Mouse (Mus musculus) T-helper 17 cell (primary cell): ENCODE data around the gene Csta1.

Source experiments
- in situ Hi-C, 2 experiments: fragments of 300-600 bp; cut with MboI, MseI; formaldehyde crosslinking; loops; 1 replicate in 1 of 2; 2 replicates in 1 of 2; pipeline ENCODE4 v1.15.1; 2025; ENCODE audit warnings: high pct_unique_total_duplicates in 2 of 2

Csta1 gene

GRCm38 (mm10) chr16:36071450-36072379, 59.3 kb downstream of the Csta1 start, which contains the start of the genes Fam162a and Ccdc58:
TSS of gene Fam162a (minus strand) at chr16:36071594.
TSS of gene Ccdc58 (plus strand) at chr16:36071685.
- in situ Hi-C loops: loop anchor here in 1 of 2 experiments (10.0 kb wide), 1 partner anchor 553 kb away; no protein-coding TSS in a partner anchor

GRCm38 (mm10) chr16:36071071-36071449, 60.0 kb downstream of the Csta1 start:
- in situ Hi-C loops: loop anchor here in 1 of 2 experiments (10.0 kb wide), 1 partner anchor 554 kb away; no protein-coding TSS in a partner anchor
